ENCODE assay signal across 8 mouse cellular contexts in genomic region chr3:138527667-138528231, GRCm38 (mm10). TPM values are rescaled to one million over a fixed set of nuclear protein-coding genes. Genes with fewer than 3 reads are reported as not detected.
DNase-seq lines count a peak whose midpoint lies in the region; ATAC-seq and TF ChIP-seq lines count a peak whose summit lies in the region.

No protein-coding gene starts in this region.

- dilution Hi-C loops in CH12.LX (cut with MboI; ENCODE audit: extremely low pct_ligation_motif_present, extremely low pct_unique_long_range_greater_than_20kb, low sequenced_read_pairs) = no loop called here

- H3K9ac ChIP-seq in CH12.LX (ENCODE audit: insufficient read depth, low read depth) = peak overlapping the region; percentile 93
- peak overlapping the region; percentile 98 for H3K9ac ChIP-seq in heart, embryonic 15.5 days
- H3K9ac ChIP-seq in neural tube, embryonic 14.5 days (replicated peaks; ENCODE audit: low read depth, low read length) = peak overlapping the region; percentile 95

- H3K27me3 ChIP-seq in CH12.LX (replicated peaks) = no peaks in the 10 kb centered on the region
- peaks cover 15% of the 10 kb centered on the region for H3K27me3 ChIP-seq in forebrain, embryonic 10.5 days (ENCODE audit: poor library complexity, severe bottlenecking)
- no peaks in the 10 kb centered on the region for H3K27me3 ChIP-seq in heart, embryonic 15.5 days
- H3K27me3 ChIP-seq in neural tube, embryonic 14.5 days (ENCODE audit: control insufficient read depth, insufficient read depth, low read length) = no peaks in the 10 kb centered on the region

- no peak for TF ChIP-seq EP300 in CH12.LX (IDR thresholded peaks at IDR 0.05; ENCODE audit: low read length)

- peaks cover 53% of the 10 kb centered on the region for H3K79me2 ChIP-seq in CH12.LX (replicated peaks; ENCODE audit: control insufficient read depth, extremely low read depth, insufficient read depth, poor library complexity, severe bottlenecking)

- DNase-seq in CH12.LX (ENCODE audit: extremely low read depth) = peak; percentile 82
- DNase-seq in forebrain, embryonic 10.5 days (ENCODE audit: extremely low spot score, low spot score) = peak; percentile 84
- DNase-seq in kidney, postnatal 14 days = peak; percentile 83
- DNase-seq in lung, adult 18-20 months = peak; percentile 68 to 71
- DNase-seq in testis, postnatal 10 days (ENCODE audit: low spot score) = peak; percentile 81

- no peak for TF ChIP-seq RAD21 in CH12.LX (IDR thresholded peaks at IDR 0.05; ENCODE audit: low read depth, low read length)

- peak; percentile 59; the same call in 1 of the 2 replicates for TF ChIP-seq POLR2A in CH12.LX (IDR thresholded peaks at IDR 0.05; ENCODE audit: low read depth, low read length)

- H3K9me3 ChIP-seq in CH12.LX (replicated peaks; ENCODE audit: low read length) = no peaks in the 10 kb centered on the region
- no peaks in the 10 kb centered on the region for H3K9me3 ChIP-seq in forebrain, embryonic 10.5 days
- H3K9me3 ChIP-seq in heart, embryonic 15.5 days (replicated peaks) = no peaks in the 10 kb centered on the region
- H3K9me3 ChIP-seq in neural tube, embryonic 14.5 days (ENCODE audit: control insufficient read depth, low read length) = no peaks in the 10 kb centered on the region

- peaks cover 14 to 48% of the 10 kb centered on the region in 2 experiments for H3K4me1 ChIP-seq in CH12.LX (ENCODE audit: control insufficient read depth in 1 of 2, insufficient read depth in 2 of 2)
- peaks cover 3% of the 10 kb centered on the region for H3K4me1 ChIP-seq in brown adipose tissue, adult 24 weeks (ENCODE audit: control insufficient read depth, insufficient read depth, insufficient read length, low read length)
- peaks cover 37% of the 10 kb centered on the region for H3K4me1 ChIP-seq in forebrain, embryonic 10.5 days
- peaks cover 35% of the 10 kb centered on the region for H3K4me1 ChIP-seq in heart, embryonic 15.5 days (replicated peaks)
- peaks cover 21% of the 10 kb centered on the region; the same call in 1 of the 2 replicates for H3K4me1 ChIP-seq in neural tube, embryonic 14.5 days (ENCODE audit: control insufficient read depth, insufficient read depth, low read length)

- no peak; a peak in 1 of 4 replicates for TF ChIP-seq CTCF in CH12.LX (conservative IDR thresholded peaks at IDR 0.05 in 1 of 2, IDR thresholded peaks at IDR 0.05 in 1 of 2; ENCODE audit: low read depth in 2 of 2, low read length in 2 of 2)

- peak; percentile 73 for ATAC-seq in heart, embryonic 15.5 days (replicated peaks; ENCODE audit: insufficient number of reproducible peaks, insufficient read depth, low FRiP score, low read depth)
- peak; percentile 68 for ATAC-seq in neural tube, embryonic 14.5 days (ENCODE audit: low read depth)

- in situ Hi-C loops in CH12.LX (cut with MboI; ENCODE audit: low pct_ligation_motif_present, low pct_unique_long_range_greater_than_20kb, low sequenced_read_pairs) = no loop called here

- H3K4me2 ChIP-seq in CH12.LX (ENCODE audit: insufficient read depth, low read depth, poor library complexity, severe bottlenecking) = peak overlapping the region; percentile 92
- peak overlapping the region; percentile 71 for H3K4me2 ChIP-seq in heart, embryonic 15.5 days
- H3K4me2 ChIP-seq in neural tube, embryonic 14.5 days (ENCODE audit: low read depth, low read length) = peak overlapping the region; percentile 68

- peaks cover 2 to 16% of the 10 kb centered on the region in 2 experiments for H3K36me3 ChIP-seq in CH12.LX (replicated peaks in 1 of 2; ENCODE audit: control insufficient read depth in 1 of 2, insufficient read depth in 1 of 2, low read length in 1 of 2)
- no peaks in the 10 kb centered on the region for H3K36me3 ChIP-seq in forebrain, embryonic 10.5 days (replicated peaks)
- no peaks in the 10 kb centered on the region for H3K36me3 ChIP-seq in heart, embryonic 15.5 days
- no peaks in the 10 kb centered on the region for H3K36me3 ChIP-seq in neural tube, embryonic 14.5 days (ENCODE audit: control insufficient read depth, insufficient read depth, low read length)

- whole genome bisulfite sequencing in forebrain, embryonic 10.5 days = under 1% methylated on average over 62 of the region's 64 CpGs
- WGBS in heart, embryonic 15.5 days = 0% methylated on average over 43 of the region's 64 CpGs
- under 1% methylated on average over 34 of the region's 64 CpGs for WGBS in neural tube, embryonic 14.5 days

- H3K4me3 ChIP-seq in CH12.LX (replicated peaks in 1 of 3; ENCODE audit: low read depth in 2 of 3, low read length in 2 of 3, poor library complexity in 1 of 3) = peak overlapping the region; percentile 61 to 81 (median 72)
- peak overlapping the region; percentile 84 for H3K4me3 ChIP-seq in brown adipose tissue, adult 24 weeks (ENCODE audit: insufficient read depth, low read depth, low read length)
- H3K4me3 ChIP-seq in forebrain, embryonic 10.5 days = peak overlapping the region; percentile 98
- peak overlapping the region; percentile 78 for H3K4me3 ChIP-seq in heart, embryonic 15.5 days
- peak overlapping the region; percentile 94 for H3K4me3 ChIP-seq in neural tube, embryonic 14.5 days (ENCODE audit: low read depth, low read length)

- H3K27ac ChIP-seq in CH12.LX (ENCODE audit: insufficient read depth, low read depth) = peak overlapping the region; percentile 41
- no peak overlapping the region for H3K27ac ChIP-seq in brown adipose tissue, adult 24 weeks (replicated peaks; ENCODE audit: low read depth, low read length)
- peak overlapping the region; percentile 98 for H3K27ac ChIP-seq in forebrain, embryonic 10.5 days
- peak overlapping the region; percentile 96 for H3K27ac ChIP-seq in heart, embryonic 15.5 days
- peak overlapping the region; percentile 96 for H3K27ac ChIP-seq in neural tube, embryonic 14.5 days (ENCODE audit: low read depth, low read length)

TF ChIP-seq in CH12.LX, 34 proteins besides CTCF, POLR2A, EP300 and RAD21 (continues in another document):
- no peak for TF ChIP-seq PAX5 (IDR thresholded peaks at IDR 0.05; ENCODE audit: low read length)
- TF ChIP-seq NRF1 (IDR thresholded peaks at IDR 0.05; ENCODE audit: low read depth, low read length) = peak; percentile 64
- TF ChIP-seq SIN3A (IDR thresholded peaks at IDR 0.05; ENCODE audit: low read length) = peak; percentile 95
- peak; percentile 67 for TF ChIP-seq TCF12 (IDR thresholded peaks at IDR 0.05; ENCODE audit: low read depth, low read length)
- TF ChIP-seq ZKSCAN1 (IDR thresholded peaks at IDR 0.05; ENCODE audit: borderline replicate concordance, low read depth, low read length) = no peak
- peak; percentile 56; the same call in 1 of the 2 replicates for TF ChIP-seq ELF1 (IDR thresholded peaks at IDR 0.05; ENCODE audit: low read depth, low read length)
- TF ChIP-seq ZNF384 (IDR thresholded peaks at IDR 0.05; ENCODE audit: low read depth, low read length) = 0 out of 2 replicates have a peak, but pooled peaks have one; percentile 12
- TF ChIP-seq BHLHE40 (IDR thresholded peaks at IDR 0.05; ENCODE audit: low read depth, low read length) = peak; percentile 67; the same call in 1 of the 2 replicates
- TF ChIP-seq HCFC1 (IDR thresholded peaks at IDR 0.05; ENCODE audit: low read depth, low read length) = peak; percentile 63
- TF ChIP-seq MEF2A (IDR thresholded peaks at IDR 0.05; ENCODE audit: borderline replicate concordance, low read depth, low read length) = 0 out of 2 replicates have a peak, but pooled peaks have one; percentile 48
- TF ChIP-seq E2F4 (IDR thresholded peaks at IDR 0.05; ENCODE audit: insufficient replicate concordance, low read depth, low read length) = peak; percentile 54; the same call in 1 of the 2 replicates
- TF ChIP-seq NELFE (IDR thresholded peaks at IDR 0.05; ENCODE audit: low read depth, low read length) = peak; percentile 68; the same call in 1 of the 2 replicates
- TF ChIP-seq JUND (conservative IDR thresholded peaks at IDR 0.05; ENCODE audit: low read depth, low read length) = no peak
- TF ChIP-seq TBP (conservative IDR thresholded peaks at IDR 0.05; ENCODE audit: low read depth, low read length) = peak; percentile 72; the same call in 1 of the 2 replicates
- TF ChIP-seq CHD2 (IDR thresholded peaks at IDR 0.05; ENCODE audit: low read length) = no peak
- TF ChIP-seq IRF4 (IDR thresholded peaks at IDR 0.05; ENCODE audit: low read depth, low read length) = no peak; the same call in 1 of the 2 replicates
- TF ChIP-seq ETS1 (conservative IDR thresholded peaks at IDR 0.05; ENCODE audit: low read depth, low read length) = 0 out of 2 replicates have a peak, but pooled peaks have one; percentile 41
- no peak for TF ChIP-seq JUN (IDR thresholded peaks at IDR 0.05; ENCODE audit: insufficient read depth, low read depth, low read length)
- peak; percentile 98 for TF ChIP-seq UBTF (IDR thresholded peaks at IDR 0.05; ENCODE audit: low read depth, low read length)
- no peak; the same call in 1 of the 2 replicates for TF ChIP-seq USF1 (IDR thresholded peaks at IDR 0.05; ENCODE audit: low read depth, low read length)
- peak; percentile 92 for TF ChIP-seq MAX (IDR thresholded peaks at IDR 0.05; ENCODE audit: low read length)
- peak; percentile 36; the same call in 1 of the 2 replicates for TF ChIP-seq RCOR1 (conservative IDR thresholded peaks at IDR 0.05; ENCODE audit: low read depth, low read length)
- peak; percentile 99 for TF ChIP-seq MXI1 (IDR thresholded peaks at IDR 0.05; ENCODE audit: low read depth, low read length)
- TF ChIP-seq MYC (IDR thresholded peaks at IDR 0.05; ENCODE audit: low read depth, low read length) = peak; percentile 84; the same call in 1 of the 2 replicates

RNA-seq across cellular contexts. Expression of gene Eif4e, which starts 1.8 kb away (rescaled TPM):
- total RNA-seq in CH12.LX (2012; rRNA removed) (490 and 629 TPM in 2 replicates), CH12.LX (2014; rRNA removed) (590 and 677 TPM in 2 replicates)
- polyA plus RNA-seq in CH12.LX (2012; ENCODE audit: insufficient read length, low read depth) = 850 and 889 TPM in 2 replicates
- 128 and 136 TPM in 2 replicates for polyA plus RNA-seq in brown adipose tissue, adult 24 weeks (2012; ENCODE audit: insufficient read depth, insufficient read length, missing spikeins)
- 546 and 574 TPM in 2 replicates for polyA plus RNA-seq in forebrain, embryonic 10.5 days (2016; fragmentation: Nextera tagmentation; extraction: Ambion mirVana)
- polyA plus RNA-seq in heart, embryonic 15.5 days (2015; fragmentation: Nextera tagmentation; extraction: Ambion mirVana) = 207 and 232 TPM in 2 replicates
- 321 and 333 TPM in 2 replicates for polyA plus RNA-seq in neural tube, embryonic 14.5 days (2014; fragmentation: Nextera tagmentation; extraction: Ambion mirVana)

RNA-seq across cellular contexts. Expression of gene Metap1, which starts 38.4 kb away (rescaled TPM):
- total RNA-seq in CH12.LX (2012; rRNA removed) (77.9 and 97.6 TPM in 2 replicates), CH12.LX (2014; rRNA removed) (163 and 183 TPM in 2 replicates)
- polyA plus RNA-seq in CH12.LX (2012; ENCODE audit: insufficient read length, low read depth) = 143 and 154 TPM in 2 replicates
- polyA plus RNA-seq in brown adipose tissue, adult 24 weeks (2012; ENCODE audit: insufficient read depth, insufficient read length, missing spikeins) = 21.0 and 21.7 TPM in 2 replicates
- polyA plus RNA-seq in forebrain, embryonic 10.5 days (2016; fragmentation: Nextera tagmentation; extraction: Ambion mirVana) = 45.2 and 45.9 TPM in 2 replicates
- polyA plus RNA-seq in heart, embryonic 15.5 days (2015; fragmentation: Nextera tagmentation; extraction: Ambion mirVana) = 34.4 and 36.9 TPM in 2 replicates
- 57.8 and 59.0 TPM in 2 replicates for polyA plus RNA-seq in neural tube, embryonic 14.5 days (2014; fragmentation: Nextera tagmentation; extraction: Ambion mirVana)
